Mouse (Mus musculus) liver, adult 2 months (tissue): ENCODE data around the gene Glb1l. TPM values are rescaled to one million over a fixed set of nuclear protein-coding genes. Genes with fewer than 3 reads are reported as not detected.

Experiments
- DNase-seq: peaks from one replicate; pipeline ENCODE4 v3.0.0-alpha.2; 2011; ENCODE audit warnings: low read depth, low spot score; ENCODE audit errors: extremely low read depth
- H3K27ac ChIP-seq: fragments of 200-500 bp; replicated peaks from 2 replicates; pipeline ENCODE4 v1.5.1; 2012; ENCODE audit warnings: low read depth, mild to moderate bottlenecking, control low read depth, inconsistent platforms, low read length; ENCODE audit not compliant: insufficient read depth
- H3K27me3 ChIP-seq: fragments of 200-500 bp; 2 replicates; pipeline ENCODE4 v1.6.1; 2012; ENCODE audit warnings: mild to moderate bottlenecking, moderate library complexity, low read length, inconsistent platforms; ENCODE audit not compliant: control insufficient read depth, insufficient read depth
- H3K36me3 ChIP-seq: fragments of 200-500 bp; 2 replicates; pipeline ENCODE4 v1.6.1; 2012; ENCODE audit warnings: low read length, inconsistent platforms; ENCODE audit not compliant: control insufficient read depth, insufficient read depth
- H3K4me1 ChIP-seq: fragments of 200-500 bp; 2 replicates; pipeline ENCODE4 v1.6.1; 2011; ENCODE audit warnings: low read length; ENCODE audit not compliant: control insufficient read depth, insufficient read depth
- H3K4me3 ChIP-seq: fragments of 200-500 bp; 2 replicates; pipeline ENCODE4 v1.5.1; 2011; ENCODE audit warnings: low read depth, mild to moderate bottlenecking, control low read depth, low read length, moderate library complexity; ENCODE audit not compliant: insufficient read depth
- H3K79me2 ChIP-seq: fragments of 200-500 bp; 2 replicates; pipeline ENCODE4 v1.6.1; 2012; ENCODE audit warnings: inconsistent platforms, mild to moderate bottlenecking, low read length, moderate library complexity; ENCODE audit not compliant: control insufficient read depth, insufficient read depth
- H3K9ac ChIP-seq: fragments of 200-500 bp; 2 replicates; pipeline ENCODE4 v1.6.1; 2012; ENCODE audit warnings: low read depth, mild to moderate bottlenecking, control low read depth, inconsistent platforms, low read length
- CTCF ChIP-seq: fragments of 200-500 bp; IDR thresholded peaks from 2 replicates; pipeline ENCODE4 v1.5.1; 2011; ENCODE audit warnings: low read depth, low read length, control low read depth
- POLR2A ChIP-seq: fragments of 200-500 bp; IDR thresholded peaks from 2 replicates; pipeline ENCODE4 v1.6.1; 2011; ENCODE audit warnings: low read length, control low read depth; ENCODE audit not compliant: insufficient read depth; ENCODE audit errors: extremely low read depth
- WGBS: fragments of 180-500 bp; shearing (Covaris S2); methylation state at CpG from one replicate; pipeline ENCODE4 v1.1.7; 2018; 5-methylcytosine and 5-hydroxymethylcytosine counted together
- polyA plus RNA-seq: library from polyadenylated mRNA; depleted of rRNA; stranded (reverse); fragments of >200 nt; gene quantifications from 2 replicates; pipeline ENCODE4 v1.2.3, GENCODE M21; 2012
- total RNA-seq: library from RNA; depleted of rRNA; stranded (reverse); fragments of >200 nt; gene quantifications from 2 replicates; pipeline ENCODE4 v1.2.3, GENCODE M21; 2014

Glb1l gene
- total and polyA plus RNA-seq, 2 experiments, result 2.1 to 4.8 TPM

- Histone ChIP-seq H3K4me1 (peaks cover 2% of the 10 kb centered on the region), H3K27me3 (no peaks in the 10 kb centered on the region), H3K27ac (no peak overlapping the region), H3K4me3 (no peak overlapping the region), H3K9ac (no peak overlapping the region), H3K79me2 (no peaks in the 10 kb centered on the region), H3K36me3 (no peaks in the 10 kb centered on the region)
- WGBS, result 77% methylated on average over 13 of the region's 13 CpGs
- TF ChIP-seq POLR2A (no peak), CTCF (no peak)
- DNase-seq, result no peak
Observed at GRCm38 (mm10) chr1:75252308-75252707, 41.7 kb upstream of the Glb1l start.

GRCm38 (mm10) chr1:75251112-75251970 is 40.7 kb upstream of the Glb1l start:
- Histone ChIP-seq H3K27me3 (no peaks in the 10 kb centered on the region), H3K79me2 (no peaks in the 10 kb centered on the region), H3K4me3 (peak overlapping the region; percentile 25), H3K27ac (peak overlapping the region; percentile 40), H3K36me3 (no peaks in the 10 kb centered on the region), H3K4me1 (peaks cover 2% of the 10 kb centered on the region), H3K9ac (peak overlapping the region; percentile 60)
- TF ChIP-seq CTCF (peak; percentile 90), POLR2A (no peak)
- WGBS, result 2% methylated on average over 21 of the region's 22 CpGs
- DNase-seq, result peak; percentile 75

- peaks cover 2% of the 10 kb centered on the region for H3K4me1 ChIP-seq
- H3K9ac ChIP-seq, result no peak overlapping the region
- no peaks in the 10 kb centered on the region for H3K27me3 ChIP-seq
- H3K4me3 ChIP-seq, result no peak overlapping the region
- TF ChIP-seq CTCF (no peak), POLR2A (no peak)
- DNase-seq, result no peak
- no peaks in the 10 kb centered on the region for H3K79me2 ChIP-seq
- 97% methylated on average over 3 of the region's 3 CpGs for WGBS
- H3K36me3 ChIP-seq, result no peaks in the 10 kb centered on the region
- H3K27ac ChIP-seq, result no peak overlapping the region
Observed at GRCm38 (mm10) chr1:75250498-75250897, 39.9 kb upstream of the Glb1l start.

- no peak for DNase-seq
- no peak overlapping the region for H3K4me3 ChIP-seq
- WGBS, result 49% methylated on average over 9 of the region's 9 CpGs
- no peak overlapping the region for H3K9ac ChIP-seq
- TF ChIP-seq CTCF (no peak), POLR2A (no peak)
- no peaks in the 10 kb centered on the region for H3K27me3 ChIP-seq
- H3K36me3 ChIP-seq, result no peaks in the 10 kb centered on the region
- H3K79me2 ChIP-seq, result no peaks in the 10 kb centered on the region
- no peak overlapping the region for H3K27ac ChIP-seq
- H3K4me1 ChIP-seq, result peaks cover 2% of the 10 kb centered on the region
Observed at GRCm38 (mm10) chr1:75248041-75248772, 37.6 kb upstream of the Glb1l start.

GRCm38 (mm10) chr1:75247071-75247930 is 36.7 kb upstream of the Glb1l start:
- H3K36me3 ChIP-seq, result no peaks in the 10 kb centered on the region
- 88% methylated on average over 16 of the region's 16 CpGs for WGBS

More at GRCm38 (mm10) chr1:75247071-75247930, 36.7 kb upstream of the Glb1l start:
- peaks cover 2% of the 10 kb centered on the region for H3K4me1 ChIP-seq
- no peaks in the 10 kb centered on the region for H3K27me3 ChIP-seq
- H3K27ac ChIP-seq, result no peak overlapping the region
- no peaks in the 10 kb centered on the region for H3K79me2 ChIP-seq
- no peak for TF ChIP-seq CTCF
- TF ChIP-seq POLR2A, result no peak
- DNase-seq, result no peak
- no peak overlapping the region for H3K4me3 ChIP-seq
- no peak overlapping the region for H3K9ac ChIP-seq
